Mouse (Mus musculus) lung, adult 2 months (tissue): Measurements from ENCODE around the gene Tor3a.

Source experiments
- CTCF ChIP-seq: fragments of 200-500 bp; IDR thresholded peaks from 2 replicates; pipeline ENCODE4 v1.5.1; 2011; ENCODE audit warnings: mild to moderate bottlenecking, low read length, control low read depth; ENCODE audit not compliant: insufficient read depth
- POLR2A ChIP-seq: fragments of 200-500 bp; IDR thresholded peaks from 2 replicates; pipeline ENCODE4 v1.6.1; 2011; ENCODE audit warnings: low read depth, mild to moderate bottlenecking, control low read depth, low read length, borderline replicate concordance; ENCODE audit errors: extremely low read depth

DNA sequence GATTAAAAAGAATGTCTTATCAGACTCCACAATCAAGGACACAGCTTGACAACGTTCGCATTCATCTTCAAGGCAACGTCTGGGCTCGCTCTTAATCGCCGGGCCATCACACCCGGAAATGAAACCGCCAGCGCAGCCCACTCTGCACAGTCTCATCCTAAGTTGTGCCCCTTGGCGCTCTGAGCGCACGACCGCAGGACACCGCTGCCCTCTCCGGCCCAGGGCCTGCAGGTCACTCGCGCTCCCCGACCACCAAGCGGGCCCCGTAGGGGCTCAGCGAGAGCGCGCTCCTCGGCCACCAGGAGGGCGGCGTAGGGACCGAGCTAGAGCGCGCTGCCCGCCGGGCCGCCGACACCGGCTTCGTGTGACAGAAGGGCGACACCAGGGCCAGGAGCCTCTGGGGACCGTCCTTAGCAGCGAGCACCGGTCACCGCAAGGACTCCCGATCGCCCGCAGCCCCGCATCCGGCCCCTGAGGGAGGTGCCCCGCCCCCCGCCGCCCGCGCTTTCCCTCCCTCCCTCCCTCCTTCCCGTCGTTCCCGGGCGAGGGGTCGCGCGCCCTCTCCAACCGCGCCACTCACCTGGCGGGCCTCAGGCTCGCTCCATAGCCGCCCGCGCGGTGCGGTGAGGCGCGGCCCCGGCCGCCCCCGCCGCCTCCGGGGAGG, 44.3 kb upstream of the Tor3a start:
- TF ChIP-seq POLR2A (0 out of 2 replicates have a peak, but pooled peaks have one; percentile 3), CTCF (no peak)
